Mouse (Mus musculus) heart, postnatal 0 days (tissue): ENCODE results near the gene Rpl3. TPM values are rescaled to one million over a fixed set of nuclear protein-coding genes. Genes with fewer than 3 reads are reported as not detected.
A peak's percentile ranks its signal among the peaks of the same experiment; 100 is the strongest.

Experiments
- ATAC-seq: fragments of 200-750 bp; cut with Nextera tagmentation; 2 replicates; pipeline ENCODE4 v1.8.0; 2017; ENCODE audit warnings: low read depth, moderate number of reproducible peaks, moderate library complexity; ENCODE audit not compliant: insufficient read depth
- DNase-seq: peaks from one replicate; pipeline ENCODE4 v3.0.0-alpha.2; 2016; ENCODE audit warnings: low spot score
- H3K27ac ChIP-seq: fragments of 300-500 bp; sonication (generic); 2 replicates; pipeline ENCODE4 v1.5.1; 2014; ENCODE audit warnings: low read depth, mild to moderate bottlenecking
- H3K27me3 ChIP-seq: fragments of 300-500 bp; sonication (generic); 2 replicates; pipeline ENCODE4 v1.6.1; 2014; ENCODE audit warnings: low read length, mixed read lengths; ENCODE audit not compliant: control insufficient read depth, insufficient read depth
- H3K36me3 ChIP-seq: fragments of 300-500 bp; sonication (generic); replicated peaks from 2 replicates; pipeline ENCODE4 v1.6.1; 2014; ENCODE audit warnings: low read length, mixed read lengths; ENCODE audit not compliant: control insufficient read depth, insufficient read depth
- H3K4me1 ChIP-seq: fragments of 300-500 bp; sonication (generic); 2 replicates; pipeline ENCODE4 v1.6.1; 2014; ENCODE audit warnings: antibody characterized with exemption; ENCODE audit not compliant: control insufficient read depth, insufficient read depth
- H3K4me2 ChIP-seq: fragments of 300-500 bp; sonication (generic); 2 replicates; pipeline ENCODE4 v1.6.1; 2014; ENCODE audit warnings: low read depth, mild to moderate bottlenecking, low read length, moderate library complexity
- H3K4me3 ChIP-seq: fragments of 300-500 bp; sonication (generic); 2 replicates; pipeline ENCODE4 v1.5.1; 2014; ENCODE audit warnings: low read depth, low read length
- H3K9ac ChIP-seq: fragments of 300-500 bp; sonication (generic); replicated peaks from 2 replicates; pipeline ENCODE4 v1.6.1; 2014; ENCODE audit warnings: low read depth, low read length, mixed read lengths
- H3K9me3 ChIP-seq: fragments of 300-500 bp; sonication (generic); replicated peaks from 2 replicates; pipeline ENCODE4 v1.6.1; 2016; ENCODE audit warnings: low read length; ENCODE audit not compliant: control insufficient read depth
- CTCF ChIP-seq: IDR thresholded peaks from 2 replicates; pipeline ENCODE4 v1.5.1; 2016; ENCODE audit warnings: antibody characterized with exemption, control low read depth, low read depth
- EP300 ChIP-seq: IDR thresholded peaks from 2 replicates; pipeline ENCODE4 v1.6.1; 2016; ENCODE audit warnings: antibody characterized with exemption, low read depth
- WGBS: fragments of 180-500 bp; shearing (Covaris S2); extraction: QIAGEN DNeasy Blood & Tissue Kit; methylation state at CpG from one replicate; pipeline ENCODE4 v1.1.7; 2014; 5-methylcytosine and 5-hydroxymethylcytosine counted together
- polyA plus RNA-seq: library from polyadenylated mRNA; unstranded; fragments of >200 nt; fragmentation: Nextera tagmentation; extraction: Ambion mirVana; gene quantifications from 2 replicates; pipeline ENCODE4 v1.2.1, GENCODE M21; 2015
- total RNA-seq: library from RNA; depleted of rRNA; stranded (reverse); fragments of >200 nt; gene quantifications from 2 replicates; pipeline ENCODE4 v1.2.3, GENCODE M21; 2014; ENCODE audit warnings: low replicate concordance

Rpl3 gene
- total and polyA plus RNA-seq, 2 experiments from 2014 or later = 480 to 763 TPM

- Histone ChIP-seq H3K4me3 (no peak overlapping the region), H3K27me3 (no peaks in the 10 kb centered on the region), H3K9ac (0 out of 2 replicates have a peak overlapping the region, but pooled peaks have one; percentile 12), H3K4me1 (peaks cover 33% of the 10 kb centered on the region), H3K9me3 (no peaks in the 10 kb centered on the region), H3K4me2 (peak overlapping the region; percentile 14; the same call in 1 of the 2 replicates), H3K36me3 (no peaks in the 10 kb centered on the region), H3K27ac (peak overlapping the region; percentile 52; the same call in 1 of the 2 replicates)
- WGBS = 23% methylated on average over 8 of the region's 8 CpGs
- TF ChIP-seq CTCF (no peak), EP300 (no peak)
- no peak for DNase-seq
- 0 out of 2 replicates have a peak, but pooled peaks have one; percentile 24 for ATAC-seq
Measured at GRCm38 (mm10) chr15:80097999-80098461, 6.4 kb upstream of the Rpl3 start.

GRCm38 (mm10) chr15:80096946-80097881, 5.5 kb upstream of the Rpl3 start:
- DNase-seq = peak; percentile 63
- 0 out of 2 replicates have a peak overlapping the region, but pooled peaks have one; percentile 2 for H3K4me3 ChIP-seq
- peak overlapping the region; percentile 52 for H3K27ac ChIP-seq
- 0 out of 2 replicates have a peak overlapping the region, but pooled peaks have one; percentile 7 for H3K9ac ChIP-seq
- H3K4me2 ChIP-seq = peak overlapping the region; percentile 34
- no peaks in the 10 kb centered on the region for H3K9me3 ChIP-seq
- peaks cover 33% of the 10 kb centered on the region for H3K4me1 ChIP-seq
- 10% methylated on average over 16 of the region's 20 CpGs for WGBS
- peaks cover 3% of the 10 kb centered on the region; the same call in 1 of the 2 replicates for H3K27me3 ChIP-seq
- no peak for TF ChIP-seq EP300
- H3K36me3 ChIP-seq = no peaks in the 10 kb centered on the region
- ATAC-seq = peak; percentile 72

- Histone ChIP-seq H3K27ac (no peak overlapping the region), H3K27me3 (peaks cover 8% of the 10 kb centered on the region), H3K9ac (no peak overlapping the region), H3K4me1 (peaks cover 33% of the 10 kb centered on the region), H3K9me3 (no peaks in the 10 kb centered on the region), H3K36me3 (no peaks in the 10 kb centered on the region), H3K4me2 (no peak overlapping the region), H3K4me3 (no peak overlapping the region)
- DNase-seq = no peak
- no peak for ATAC-seq
- TF ChIP-seq CTCF (no peak), EP300 (no peak)
- 75% methylated on average over 10 of the region's 10 CpGs for WGBS
Measured at GRCm38 (mm10) chr15:80096406-80096805, 4.7 kb upstream of the Rpl3 start.

- Histone ChIP-seq H3K27ac (no peak overlapping the region), H3K27me3 (peaks cover 13% of the 10 kb centered on the region), H3K4me1 (peaks cover 33% of the 10 kb centered on the region), H3K9ac (no peak overlapping the region), H3K36me3 (no peaks in the 10 kb centered on the region), H3K9me3 (no peaks in the 10 kb centered on the region), H3K4me3 (no peak overlapping the region), H3K4me2 (no peak overlapping the region)
- 63% methylated on average over 1 of the region's 1 CpGs for WGBS
- DNase-seq = no peak
- TF ChIP-seq CTCF (no peak), EP300 (no peak)
- no peak for ATAC-seq
Measured at GRCm38 (mm10) chr15:80095596-80095995, 3.9 kb upstream of the Rpl3 start.

- H3K27ac ChIP-seq = no peak overlapping the region
- DNase-seq = no peak
Measured at GRCm38 (mm10) chr15:80094201-80094600, 2.5 kb upstream of the Rpl3 start.

More at GRCm38 (mm10) chr15:80094201-80094600, 2.5 kb upstream of the Rpl3 start:
- Histone ChIP-seq H3K9ac (no peak overlapping the region), H3K4me2 (no peak overlapping the region), H3K27me3 (peaks cover 19% of the 10 kb centered on the region), H3K4me3 (no peak overlapping the region), H3K36me3 (no peaks in the 10 kb centered on the region), H3K9me3 (no peaks in the 10 kb centered on the region), H3K4me1 (peaks cover 26% of the 10 kb centered on the region)
- ATAC-seq = no peak
- no peak for TF ChIP-seq CTCF
- TF ChIP-seq EP300 = no peak
- WGBS = 88% methylated on average over 13 of the region's 13 CpGs
